Mouse (Mus musculus) embryonic facial prominence, embryonic 10.5 days (tissue): Measurements from ENCODE around the gene Cryba2. TPM values are rescaled to one million over a fixed set of nuclear protein-coding genes. Genes with fewer than 3 reads are reported as not detected.

Source experiments
- DNase-seq: peaks from one replicate; pipeline ENCODE4 v3.0.0-alpha.2; 2017; ENCODE audit warnings: low spot score
- H3K27ac ChIP-seq: fragments of 300-500 bp; sonication (generic); replicated peaks from 2 replicates; pipeline ENCODE4 v1.5.1; 2016; ENCODE audit warnings: mild to moderate bottlenecking
- H3K27me3 ChIP-seq: fragments of 300-500 bp; sonication (generic); replicated peaks from 2 replicates; pipeline ENCODE4 v1.6.1; 2016; ENCODE audit warnings: low read depth, mild to moderate bottlenecking; ENCODE audit not compliant: poor library complexity, severe bottlenecking
- H3K36me3 ChIP-seq: fragments of 300-500 bp; sonication (generic); replicated peaks from 2 replicates; pipeline ENCODE4 v1.6.1; 2016; ENCODE audit warnings: mild to moderate bottlenecking, moderate library complexity
- H3K4me1 ChIP-seq: fragments of 300-500 bp; sonication (generic); 2 replicates; pipeline ENCODE4 v1.6.1; 2016
- H3K4me3 ChIP-seq: fragments of 300-500 bp; sonication (generic); 2 replicates; pipeline ENCODE4 v1.5.1; 2016; ENCODE audit warnings: mild to moderate bottlenecking, moderate library complexity
- H3K9me3 ChIP-seq: fragments of 300-500 bp; sonication (generic); 2 replicates; pipeline ENCODE4 v1.6.1; 2016; ENCODE audit warnings: mild to moderate bottlenecking
- WGBS: fragments of 180-500 bp; shearing (Covaris S2); methylation state at CpG from one replicate; pipeline ENCODE4 v1.1.7; 2016; 5-methylcytosine and 5-hydroxymethylcytosine counted together
- microRNA counts: library from miRNA; unstranded; fragments of <30 nt; microRNA quantifications from one replicate; lab custom pipeline; 2017
- microRNA-seq: library from miRNA; unstranded; fragments of <30 nt; microRNA quantifications from one replicate; pipeline ENCODE4, GENCODE M21; 2017
- polyA plus RNA-seq: library from polyadenylated mRNA; unstranded; fragments of >200 nt; fragmentation: Nextera tagmentation; extraction: Ambion mirVana; gene quantifications from 2 replicates; pipeline ENCODE4 v1.2.1, GENCODE M21; 2016

Cryba2 gene
- polyA plus RNA-seq, 1 experiment from 2014 or later, result not detected

DNA sequence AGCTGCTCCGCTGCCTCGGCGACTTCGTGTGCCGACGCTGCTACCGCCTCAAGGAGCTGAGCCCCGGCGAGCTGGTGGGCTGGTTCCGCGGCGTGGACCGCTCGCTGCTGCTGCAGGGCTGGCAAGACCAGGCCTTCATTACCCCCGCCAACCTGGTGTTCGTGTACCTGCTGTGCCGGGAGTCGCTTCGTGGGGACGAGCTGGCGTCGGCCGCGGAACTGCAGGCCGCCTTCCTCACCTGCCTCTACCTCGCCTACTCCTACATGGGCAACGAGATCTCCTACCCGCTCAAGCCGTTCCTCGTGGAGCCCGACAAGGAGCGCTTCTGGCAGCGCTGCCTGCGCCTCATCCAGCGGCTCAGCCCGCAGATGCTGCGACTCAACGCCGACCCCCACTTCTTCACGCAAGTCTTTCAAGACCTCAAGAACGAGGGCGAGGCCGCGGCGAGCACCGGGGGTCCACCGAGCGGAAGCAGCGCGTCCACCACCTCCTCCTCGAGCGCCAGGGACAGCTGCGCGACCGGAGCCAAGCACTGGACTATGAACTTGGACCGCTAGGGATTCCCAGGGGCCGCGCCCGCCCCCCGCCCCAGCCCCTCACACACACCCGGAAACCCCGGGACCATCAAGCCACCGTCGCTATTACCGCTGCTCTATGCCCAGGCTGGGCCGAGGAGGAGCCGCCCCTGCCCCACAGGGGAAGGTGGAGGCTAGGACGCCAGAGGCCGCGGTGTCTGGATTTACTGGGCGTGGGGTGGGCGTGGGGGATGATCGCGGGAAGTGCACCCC is 37.1 kb downstream of the Cryba2 start:
- Histone ChIP-seq H3K4me1 (peaks cover 56% of the 10 kb centered on the region), H3K9me3 (no peaks in the 10 kb centered on the region), H3K4me3 (peak overlapping the region; percentile 73), H3K27ac (peak overlapping the region; percentile 78; the same call in 1 of the 2 replicates), H3K27me3 (peaks cover 100% of the 10 kb centered on the region), H3K36me3 (no peaks in the 10 kb centered on the region)
- under 1% methylated on average over 74 of the region's 74 CpGs for WGBS
- DNase-seq, result peak; percentile 51

DNA sequence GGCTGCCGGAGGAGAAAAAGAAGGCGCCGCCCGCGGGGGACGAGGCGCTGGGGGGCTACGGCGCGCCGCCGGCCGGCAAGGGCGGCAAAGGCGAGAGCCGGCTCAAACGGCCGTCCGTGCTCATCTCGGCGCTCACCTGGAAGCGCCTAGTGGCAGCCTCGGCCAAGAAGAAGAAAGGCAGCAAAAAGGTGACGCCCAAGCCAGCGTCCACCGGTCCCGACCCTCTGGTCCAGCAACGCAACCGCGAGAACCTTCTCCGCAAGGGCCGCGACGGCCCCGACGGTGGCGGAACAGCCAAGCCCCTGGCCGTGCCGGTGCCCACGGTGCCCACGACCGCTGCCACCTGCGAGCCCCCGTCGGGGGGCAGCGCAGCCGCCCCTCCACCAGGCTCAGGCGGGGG is 37.8 kb downstream of the Cryba2 start:
- WGBS, result 0% methylated on average over 48 of the region's 48 CpGs
- Histone ChIP-seq H3K36me3 (no peaks in the 10 kb centered on the region), H3K4me1 (peaks cover 56% of the 10 kb centered on the region), H3K27me3 (peaks cover 100% of the 10 kb centered on the region), H3K9me3 (no peaks in the 10 kb centered on the region), H3K4me3 (peak overlapping the region; percentile 73), H3K27ac (peak overlapping the region; percentile 78)
- DNase-seq, result no peak

DNA sequence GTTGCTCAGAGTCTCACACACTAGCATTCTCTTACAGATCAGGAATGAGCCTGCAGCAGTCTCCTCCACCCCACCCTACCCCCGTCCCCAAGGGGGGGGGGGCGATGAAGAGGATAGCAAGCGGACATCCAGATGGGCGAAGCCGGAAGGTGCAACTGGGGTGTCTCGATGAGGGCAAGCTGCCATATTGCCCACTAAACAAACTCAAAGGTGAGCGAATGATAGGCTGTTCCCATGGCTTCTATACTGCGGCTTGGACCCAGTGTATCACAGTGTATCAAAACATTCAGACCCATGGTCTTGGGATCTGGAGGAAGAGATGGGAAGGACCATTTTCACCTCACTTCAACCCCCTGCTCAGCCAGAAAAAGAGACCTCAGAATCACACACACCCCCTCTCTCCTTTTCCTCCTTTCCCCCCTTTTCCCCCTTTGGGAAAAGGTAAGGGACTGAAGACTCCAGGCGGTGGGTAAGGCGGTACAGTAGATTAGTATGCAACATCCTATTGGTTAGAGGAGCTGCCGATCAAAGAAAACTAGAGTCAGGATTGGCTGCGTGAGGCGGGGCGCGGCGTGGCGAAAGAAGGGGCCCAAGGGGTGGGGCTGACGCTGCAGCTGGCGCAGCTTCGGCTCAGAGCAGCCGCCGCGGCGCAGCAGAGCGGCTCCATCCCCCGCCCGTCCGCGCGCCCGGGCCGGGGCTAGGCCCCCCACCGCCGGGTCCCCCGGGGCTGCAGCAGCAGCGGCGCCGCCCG is 38.5 kb downstream of the Cryba2 start, which contains the start of gene Cdk5r2:
Cdk5r2 (plus strand) TSS at position 629 of the 751 bp plus-strand sequence.
- peak within 1 kb of the TSS; percentile 73 for H3K4me3 ChIP-seq
- H3K4me1 ChIP-seq, result peaks cover 56% of the 10 kb centered on the region
- peaks cover 100% of the 10 kb centered on the region for H3K27me3 ChIP-seq
- H3K27ac ChIP-seq, result peak within 1 kb of the TSS; percentile 78
- no peaks in the 10 kb centered on the region for H3K36me3 ChIP-seq
- 2% methylated on average over 39 of the region's 39 CpGs for WGBS
- DNase-seq, result peak; percentile 93
- H3K9me3 ChIP-seq, result no peaks in the 10 kb centered on the region

- Histone ChIP-seq H3K36me3 (no peaks in the 10 kb centered on the region), H3K4me1 (peaks cover 34% of the 10 kb centered on the region), H3K27ac (no peak overlapping the region; the same call in 1 of the 2 replicates), H3K9me3 (no peaks in the 10 kb centered on the region), H3K4me3 (no peak overlapping the region), H3K27me3 (peaks cover 78% of the 10 kb centered on the region)
- DNase-seq, result no peak
- WGBS, result 8% methylated on average over 6 of the region's 6 CpGs
Measured at GRCm38 (mm10) chr1:74851001-74851775, 41.8 kb downstream of the Cryba2 start.

GRCm38 (mm10) chr1:74850251-74850650 is 42.7 kb downstream of the Cryba2 start:
- no peak for DNase-seq
- H3K4me3 ChIP-seq, result no peak overlapping the region
- H3K4me1 ChIP-seq, result peaks cover 27% of the 10 kb centered on the region
- WGBS, result 27% methylated on average over 6 of the region's 6 CpGs
- no peaks in the 10 kb centered on the region for H3K36me3 ChIP-seq
- H3K9me3 ChIP-seq, result no peaks in the 10 kb centered on the region
- H3K27ac ChIP-seq, result no peak overlapping the region
- peaks cover 69% of the 10 kb centered on the region for H3K27me3 ChIP-seq

DNA sequence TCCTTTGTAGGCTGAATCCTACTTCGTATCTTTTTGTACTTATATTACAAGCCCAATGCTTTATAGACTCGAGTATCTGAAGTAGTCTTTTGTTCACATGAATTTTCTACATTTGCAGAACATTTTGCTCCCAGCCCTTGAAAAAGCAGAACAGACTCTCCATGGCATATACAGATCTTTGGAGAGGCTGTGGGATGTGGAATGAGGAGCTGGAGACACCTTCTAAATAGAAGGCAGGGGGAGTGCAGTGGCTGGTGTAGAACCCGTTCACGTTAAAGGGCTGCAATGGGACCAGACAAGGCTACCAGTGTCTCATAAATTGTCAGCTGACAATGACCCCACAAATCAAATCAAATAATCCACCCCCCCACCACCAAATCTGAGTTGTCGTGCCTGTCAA is 44.0 kb downstream of the Cryba2 start:
- peaks cover 14% of the 10 kb centered on the region for H3K4me1 ChIP-seq
- no peak overlapping the region for H3K27ac ChIP-seq
- 67% methylated on average over 5 of the region's 5 CpGs for WGBS
- no peaks in the 10 kb centered on the region for H3K9me3 ChIP-seq
- H3K4me3 ChIP-seq, result no peak overlapping the region
- no peaks in the 10 kb centered on the region for H3K36me3 ChIP-seq
- H3K27me3 ChIP-seq, result peaks cover 56% of the 10 kb centered on the region
- DNase-seq, result no peak

GRCm38 (mm10) chr1:74846341-74846740 is 46.6 kb downstream of the Cryba2 start:
- Histone ChIP-seq H3K27me3 (peaks cover 35% of the 10 kb centered on the region), H3K9me3 (no peaks in the 10 kb centered on the region), H3K4me3 (no peak overlapping the region), H3K36me3 (no peaks in the 10 kb centered on the region), H3K4me1 (peaks cover 10% of the 10 kb centered on the region), H3K27ac (no peak overlapping the region)
- DNase-seq, result no peak
- 37% methylated on average over 9 of the region's 9 CpGs for WGBS

DNA sequence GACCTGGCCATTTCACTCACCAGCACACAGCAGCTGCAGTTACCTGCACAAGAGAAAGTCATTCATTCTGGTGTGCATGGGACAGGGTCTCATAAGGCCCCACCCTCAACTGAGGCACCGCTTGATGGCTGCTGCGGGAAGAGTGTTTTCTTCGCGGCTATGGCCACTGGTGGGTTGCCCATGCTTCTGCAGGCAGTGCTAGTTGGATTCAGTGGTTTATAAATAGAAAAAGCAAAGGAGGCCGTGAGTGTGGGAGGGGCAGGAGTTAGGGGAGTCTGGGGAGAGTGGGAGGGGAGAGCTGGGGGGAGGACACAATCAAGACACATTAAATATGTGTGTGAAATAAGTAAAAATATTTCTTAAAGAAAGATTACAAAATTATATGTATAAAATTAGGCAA is 49.9 kb downstream of the Cryba2 start:
- 87% methylated on average over 5 of the region's 5 CpGs for WGBS
- peaks cover 14% of the 10 kb centered on the region; the same call in 1 of the 2 replicates for H3K27me3 ChIP-seq
- no peaks in the 10 kb centered on the region for H3K36me3 ChIP-seq
- H3K4me3 ChIP-seq, result no peak overlapping the region
- no peak for DNase-seq
- H3K27ac ChIP-seq, result no peak overlapping the region
- peaks cover 5% of the 10 kb centered on the region for H3K4me1 ChIP-seq
- no peaks in the 10 kb centered on the region for H3K9me3 ChIP-seq

MicroRNAs within 50 kb of the gene (microRNA counts, 519-probe panel; counts per million panel counts)
- 4,309 counts per million, percentile 80 among the panel's probes with 10 or more counts for microRNA mmu-miR-375 (lab: Ali Mortazavi, UCI)

Small RNAs within 50 kb of the gene (microRNA-seq; reads per million reads assigned to microRNA genes)
- 1,597 reads per million, percentile 79 among the genes with 10 or more reads in this experiment for gene Mir375

Other genes with a start within 250 kb of the Cryba2 start
- 49.9 and 59.4 TPM in 2 replicates for gene Ttll4, start 231.4 kb downstream of the Cryba2 start, polyA plus RNA-seq
- 12.1 and 12.8 TPM in 2 replicates for gene Cyp27a1, start 179.6 kb downstream of the Cryba2 start, polyA plus RNA-seq
- gene Prkag3, start 143.9 kb downstream of the Cryba2 start, polyA plus RNA-seq, result 0.11 TPM in 1 of 2 replicates, not detected in the other
- gene Wnt6, start 121.3 kb downstream of the Cryba2 start, polyA plus RNA-seq, result 26.5 and 26.6 TPM in 2 replicates
- gene Wnt10a, start 101.6 kb downstream of the Cryba2 start, polyA plus RNA-seq, result 0.70 and 1.2 TPM in 2 replicates
- gene Cdk5r2, start 38.2 kb downstream of the Cryba2 start, polyA plus RNA-seq, result 0.21 and 0.39 TPM in 2 replicates
- not detected in 2 replicates for gene Fev, start 7.7 kb downstream of the Cryba2 start, polyA plus RNA-seq
- 0.08 TPM in 1 of 2 replicates, not detected in the other for gene Cfap65, start 42.5 kb upstream of the Cryba2 start, polyA plus RNA-seq
- gene Ihh, start 58.5 kb upstream of the Cryba2 start, polyA plus RNA-seq, result 0.11 TPM in 1 of 2 replicates, not detected in the other
- 11.1 and 13.8 TPM in 2 replicates for gene Nhej1, start 232.1 kb upstream of the Cryba2 start, polyA plus RNA-seq
- 0.06 and 0.08 TPM in 2 replicates for gene Slc23a3, start 240.7 kb upstream of the Cryba2 start, polyA plus RNA-seq
- 45.3 and 46.2 TPM in 2 replicates for gene Cnppd1, start 249.6 kb upstream of the Cryba2 start, polyA plus RNA-seq
- 32.1 and 35.8 TPM in 2 replicates for gene Retreg2, start 249.6 kb upstream of the Cryba2 start, polyA plus RNA-seq